ENCODE assay signal across 8 mouse cellular contexts in the genomic region with DNA sequence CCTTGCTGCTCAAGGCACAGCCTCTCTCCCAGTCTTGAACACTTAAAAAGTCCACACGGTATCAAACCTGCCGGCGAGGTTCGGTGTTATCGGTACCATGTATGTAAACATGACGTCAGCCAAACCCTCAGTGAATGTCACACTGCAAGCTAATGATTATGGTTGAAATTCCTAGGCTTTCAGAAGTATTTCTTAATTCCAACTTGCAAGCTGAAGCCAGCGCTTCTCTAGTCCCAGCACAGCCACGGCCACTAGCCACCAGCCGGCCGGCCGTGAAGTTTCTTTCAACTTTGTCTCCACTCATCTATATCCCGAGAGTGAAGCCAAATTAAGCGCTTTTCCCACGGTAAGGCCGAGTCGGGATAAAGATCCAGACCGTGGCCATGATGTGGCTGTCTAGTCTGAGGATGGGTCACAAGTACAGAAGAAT. TPM values are rescaled to one million over a fixed set of nuclear protein-coding genes. Genes with fewer than 3 reads are reported as not detected.
DNase-seq lines count a peak whose midpoint lies in the region; ATAC-seq and TF ChIP-seq lines count a peak whose summit lies in the region.

No protein-coding gene starts in this region.

- under 1% methylated on average over 17 of the region's 17 CpGs for WGBS in kidney, embryonic 15.5 days

- no peak for TF ChIP-seq CTCF in testis, adult 2 months (IDR thresholded peaks at IDR 0.05; ENCODE audit: control insufficient read depth, insufficient read depth, insufficient replicate concordance, low read depth, low read length)

- peak overlapping the region; percentile 93 for H3K4me3 ChIP-seq in testis, adult 2 months (ENCODE audit: control insufficient read depth, low read depth, low read length)
- peak overlapping the region; percentile 88 for H3K4me3 ChIP-seq in brown adipose tissue, adult 24 weeks (ENCODE audit: insufficient read depth, low read depth, low read length)
- H3K4me3 ChIP-seq in kidney, embryonic 15.5 days (replicated peaks), result peak overlapping the region; percentile 93

- H3K36me3 ChIP-seq in testis, adult 2 months (ENCODE audit: control insufficient read depth, insufficient read depth, low read length), result no peaks in the 10 kb centered on the region
- no peaks in the 10 kb centered on the region for H3K36me3 ChIP-seq in kidney, embryonic 15.5 days

- peak overlapping the region; percentile 69 for H3K4me2 ChIP-seq in kidney, embryonic 15.5 days

- H3K9me3 ChIP-seq in kidney, embryonic 15.5 days (replicated peaks), result no peaks in the 10 kb centered on the region

- intact Hi-C loops in left cerebral cortex, postnatal 4 days (cut with DNase I), result no loop called here

- TF ChIP-seq POLR2A in testis, adult 2 months (IDR thresholded peaks at IDR 0.05; ENCODE audit: control insufficient read depth, low read depth, low read length), result no peak; the same call in 1 of the 2 replicates

- H3K27ac ChIP-seq in testis, adult 2 months (ENCODE audit: control insufficient read depth, insufficient read depth, low read depth, low read length), result peak overlapping the region; percentile 98
- H3K27ac ChIP-seq in brown adipose tissue, adult 24 weeks (replicated peaks; ENCODE audit: low read depth, low read length), result peak overlapping the region; percentile 62
- peak overlapping the region; percentile 92 for H3K27ac ChIP-seq in kidney, embryonic 15.5 days

- peak; percentile 43 for ATAC-seq in kidney, embryonic 15.5 days (replicated peaks; ENCODE audit: low FRiP score)
- ATAC-seq in megakaryocyte, adult 5-6 weeks (ENCODE audit: poor library complexity, severe bottlenecking), result peak; percentile 37

- H3K4me1 ChIP-seq in testis, adult 2 months (ENCODE audit: control insufficient read depth, insufficient read depth, low read length), result no peaks in the 10 kb centered on the region; the same call in 1 of the 2 replicates
- peaks cover 5% of the 10 kb centered on the region; the same call in 1 of the 2 replicates for H3K4me1 ChIP-seq in brown adipose tissue, adult 24 weeks (ENCODE audit: control insufficient read depth, insufficient read depth, insufficient read length, low read length)
- H3K4me1 ChIP-seq in kidney, embryonic 15.5 days, result peaks cover 3% of the 10 kb centered on the region; the same call in 1 of the 2 replicates

- no peaks in the 10 kb centered on the region for H3K27me3 ChIP-seq in testis, adult 2 months (ENCODE audit: control insufficient read depth, insufficient read depth, low read length)
- no peaks in the 10 kb centered on the region for H3K27me3 ChIP-seq in kidney, embryonic 15.5 days

- no peak for DNase-seq in testis, postnatal 10 days (ENCODE audit: low spot score)
- DNase-seq in gastrocnemius, postnatal 10 days, result peak; percentile 20
- DNase-seq in spleen, postnatal 14 days (ENCODE audit: low spot score in 2 of 2), result peak; percentile 15 to 36
- no peak for DNase-seq in left cerebral cortex, postnatal 4 days

- peak overlapping the region; percentile 76 for H3K9ac ChIP-seq in kidney, embryonic 15.5 days

RNA-seq across cellular contexts. Expression of gene Stk17b, which starts 0.7 kb away (rescaled TPM):
- polyA plus RNA-seq in testis, adult 2 months (2012; rRNA removed), result 6.7 and 6.9 TPM in 2 replicates
- 13.5 and 13.9 TPM in 2 replicates for polyA plus RNA-seq in brown adipose tissue, adult 24 weeks (2012; ENCODE audit: insufficient read depth, insufficient read length, missing spikeins)
- total RNA-seq in gastrocnemius, postnatal 10 days (2021), result 10 to 100 TPM; 11.5 to 14.2 TPM
- polyA plus RNA-seq in kidney, embryonic 15.5 days (2015; fragmentation: Nextera tagmentation; extraction: Ambion mirVana), result 13.0 and 16.5 TPM in 2 replicates
- 160 and 166 TPM in 2 replicates for total RNA-seq in megakaryocyte, adult 5-6 weeks (2015)
- total RNA-seq in megakaryocyte, adult 5-6 weeks (2017), result 131 and 147 TPM in 2 replicates
- 1 to 10 TPM; 5.4 to 7.0 TPM for total RNA-seq in left cerebral cortex, postnatal 4 days (2021)

Comparison
In these comparisons a context has a peak if more than half of its experiments do, and no peak if none do; other contexts are left out.
1. DNase-seq: peak in gastrocnemius, postnatal 10 days (single experiment) and spleen, postnatal 14 days (2 of 2); none in testis, postnatal 10 days (single experiment) and left cerebral cortex, postnatal 4 days (single experiment).
2. RNA of gene Stk17b, which starts 0.7 kb away (total RNA-seq): 131 to 166 TPM in megakaryocyte, adult 5-6 weeks; 11.5 to 14.2 TPM in gastrocnemius, postnatal 10 days and 5.4 to 7.0 TPM in left cerebral cortex, postnatal 4 days; every median in the first group is over 4 times any median in the second.
3. Peak in every context shown above with its lines, with median percentiles within 50 percentile points of each other: H3K27ac ChIP-seq and H3K4me3 ChIP-seq.